Mouse (Mus musculus) retina, postnatal 1 day (tissue): Measurements from ENCODE around the gene Mxd4.

Experiments
- DNase-seq: peaks from one replicate; pipeline ENCODE4 v3.0.0-alpha.2; 2012

Gene Mxd4

DNA sequence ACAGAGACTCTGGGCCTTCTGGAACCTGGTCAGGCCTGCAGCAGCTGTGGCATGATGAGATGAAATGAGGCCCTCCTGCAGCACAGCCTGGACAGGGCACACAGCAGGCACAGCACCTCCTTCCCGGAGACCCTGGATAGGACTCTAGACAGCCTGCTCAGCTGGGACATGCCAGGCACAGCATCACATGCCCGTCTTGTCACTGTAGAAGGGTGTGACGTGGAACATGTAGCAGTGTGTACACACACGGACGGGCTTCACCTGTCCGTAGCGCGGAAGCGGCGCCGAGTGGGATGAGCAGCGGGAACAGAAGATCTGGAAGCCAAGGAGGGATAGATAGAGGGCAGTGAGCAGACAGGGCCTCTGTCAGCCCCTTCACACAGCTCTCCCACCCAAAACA, 8.3 kb upstream of the Mxd4 start:
- no peak for DNase-seq

DNA sequence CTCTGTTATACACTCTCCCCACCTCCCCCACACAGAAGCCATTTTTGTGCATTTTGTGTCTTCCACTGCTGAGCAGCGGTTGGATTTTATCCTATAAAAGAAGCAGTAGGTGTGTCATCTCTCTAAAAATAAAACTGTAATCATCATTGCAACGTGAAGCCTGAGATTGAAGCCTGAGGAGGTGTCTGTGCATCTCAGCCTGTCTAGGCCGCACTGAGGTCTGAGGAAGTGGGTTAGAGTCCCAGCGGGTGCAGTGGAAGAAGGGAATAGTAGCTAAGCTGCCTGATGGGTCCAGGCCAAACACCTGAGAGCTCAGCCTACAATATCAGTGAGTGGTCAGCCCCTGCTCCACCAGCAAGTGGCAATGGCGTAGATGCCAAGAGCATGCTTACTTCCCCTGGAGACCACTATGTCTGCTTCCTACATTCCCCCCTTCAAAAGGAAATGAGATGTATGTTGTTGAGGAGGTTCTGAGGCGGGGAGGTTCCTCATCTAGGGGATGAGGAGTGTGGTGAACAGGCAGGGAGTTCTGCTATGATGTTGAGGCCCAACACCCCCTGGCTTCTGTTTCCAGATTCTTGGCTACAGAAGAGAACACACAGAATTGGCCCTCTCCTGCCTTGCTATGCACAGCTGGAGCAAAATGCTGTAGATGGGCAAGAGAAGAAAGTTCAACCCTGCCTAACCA, 7.6 kb upstream of the Mxd4 start:
- DNase-seq: no peak

DNA sequence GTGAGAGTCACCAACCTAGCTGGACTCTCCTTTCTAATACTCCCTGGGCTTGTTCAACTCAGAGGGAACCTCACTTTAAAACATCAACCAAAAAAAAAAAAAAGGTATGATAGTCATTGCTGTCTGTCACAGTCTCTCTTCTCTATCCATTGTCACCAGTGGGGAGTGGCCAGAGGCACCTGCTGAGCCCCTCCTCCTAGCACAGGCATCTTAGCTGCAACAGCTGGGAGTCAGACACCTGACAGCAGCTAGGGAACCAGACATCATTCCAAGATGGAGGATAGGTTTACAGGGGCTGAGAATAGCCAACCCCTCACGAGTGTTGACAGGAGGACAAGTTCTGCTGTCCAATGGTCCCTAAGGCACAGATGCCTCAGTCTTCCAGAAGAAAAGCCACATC, 6.9 kb upstream of the Mxd4 start:
- DNase-seq: no peak

DNA sequence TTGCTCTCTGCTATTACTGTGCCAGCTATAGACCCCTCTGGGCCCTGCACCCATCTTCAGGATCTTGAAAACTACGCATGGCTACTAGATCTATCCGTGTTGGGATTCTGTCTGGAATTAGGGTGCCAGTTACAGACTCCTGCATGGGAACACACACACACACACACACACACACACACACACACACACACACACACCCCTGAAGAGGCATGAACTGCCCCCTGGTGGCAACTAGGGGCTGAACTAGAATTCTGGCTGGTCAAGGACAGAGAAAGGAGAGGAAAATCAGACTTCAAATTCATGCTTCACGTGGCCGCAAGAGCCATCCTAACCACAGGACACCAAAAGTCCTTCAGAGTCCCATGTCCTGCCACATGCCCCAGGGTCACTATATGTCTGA, 4.3 kb upstream of the Mxd4 start:
- DNase-seq: peak; percentile 46

DNA sequence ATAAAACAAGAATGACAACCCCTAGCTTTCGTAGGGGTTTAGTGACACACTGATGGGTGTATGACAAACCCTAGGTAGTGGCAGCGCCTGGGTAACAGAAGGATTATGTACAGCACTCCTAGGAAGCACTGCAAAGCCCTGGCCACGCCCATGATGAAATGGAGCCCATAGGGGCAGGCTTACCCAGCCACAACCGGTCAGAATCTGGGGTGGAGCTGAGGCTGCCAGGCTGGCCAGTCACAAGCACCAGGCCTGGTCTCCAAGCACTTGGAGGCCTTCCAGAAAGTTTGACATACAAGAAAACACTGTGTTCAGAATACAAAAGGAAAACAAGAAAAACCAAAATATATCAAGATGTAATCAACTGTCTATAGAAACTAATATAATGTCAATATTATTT, 3.5 kb upstream of the Mxd4 start:
- peak; percentile 20 for DNase-seq

DNA sequence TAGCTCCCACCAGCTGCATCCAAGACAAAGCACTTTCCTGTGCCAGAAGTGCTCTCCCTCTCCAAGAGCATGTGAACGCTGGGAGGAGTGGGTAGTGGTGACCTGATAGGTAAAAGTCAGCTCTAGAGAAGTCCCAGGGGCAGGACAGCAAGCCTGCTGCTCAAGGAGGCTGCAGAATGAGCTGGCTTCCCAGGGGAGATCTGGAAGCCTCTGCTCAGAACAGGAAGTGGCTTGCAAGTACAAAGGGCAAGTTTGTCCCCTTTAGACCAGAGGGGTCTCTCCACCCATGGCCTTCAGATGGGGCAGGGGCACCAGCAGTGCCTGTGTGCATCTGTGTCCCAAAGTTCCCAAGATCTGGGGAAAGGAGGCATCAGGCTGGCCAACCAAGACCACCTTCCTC, 2.0 kb upstream of the Mxd4 start:
- no peak for DNase-seq

DNA sequence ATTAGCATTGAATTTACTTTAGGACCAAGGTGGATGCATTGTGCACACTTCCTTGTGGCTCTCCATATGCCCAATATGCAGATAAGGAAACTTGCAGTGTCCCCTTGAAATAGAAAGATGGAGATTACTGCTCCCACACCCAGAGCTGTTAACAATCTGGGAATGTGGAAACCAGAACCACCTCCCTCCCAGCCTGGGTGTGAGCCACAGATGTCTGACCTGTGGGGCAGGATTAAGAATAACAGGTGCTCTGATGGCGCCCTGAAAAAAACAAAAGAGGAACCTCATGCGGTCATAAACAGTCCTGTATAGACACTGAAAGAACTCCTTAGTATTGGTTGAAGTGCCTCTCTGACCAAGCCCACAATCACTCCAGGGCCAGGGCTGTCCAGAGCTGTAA, 1.3 kb upstream of the Mxd4 start:
- DNase-seq: no peak

DNA sequence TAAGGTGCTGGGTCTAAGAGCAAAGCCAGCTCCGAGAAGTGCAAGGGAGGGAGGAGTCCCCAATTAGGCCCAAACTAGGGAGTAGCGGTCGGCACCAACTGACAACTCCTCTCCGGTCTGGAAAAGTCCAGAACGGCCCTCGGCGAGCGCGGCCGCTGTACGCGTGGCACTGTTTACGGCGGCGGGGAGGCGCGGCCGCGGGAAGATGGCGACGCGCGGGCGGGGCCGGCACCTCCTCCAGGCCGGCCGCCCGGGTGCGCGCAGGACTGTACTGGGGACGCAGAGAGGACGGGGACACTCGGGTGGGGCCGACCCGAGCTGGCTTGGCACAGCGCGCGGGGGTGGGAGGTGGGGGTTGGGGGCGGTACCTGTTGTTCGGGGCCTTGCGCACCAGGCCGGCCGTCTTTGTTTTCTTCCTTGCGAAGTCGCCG, 544 bp downstream of the Mxd4 start:
- peak; percentile 57 for DNase-seq

DNA sequence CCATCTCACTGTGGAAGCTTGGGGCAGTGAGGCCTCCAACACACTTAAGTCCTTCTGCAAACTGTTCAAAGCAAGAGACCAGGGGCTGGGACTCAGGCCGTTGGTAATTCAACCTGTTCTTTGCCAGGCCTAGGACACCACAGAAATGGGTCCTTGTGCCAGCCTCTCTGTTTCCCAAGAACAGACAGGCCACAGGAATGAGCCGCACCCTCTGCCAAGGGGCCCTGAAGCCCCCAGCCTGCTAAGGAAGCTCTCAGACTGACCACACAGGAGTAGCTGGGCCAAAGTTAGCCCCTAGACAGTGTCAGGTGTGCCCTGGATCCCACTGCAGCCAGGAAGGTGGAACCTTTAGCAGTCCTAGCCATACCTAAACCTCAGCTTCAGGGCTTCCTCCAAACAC, 1.1 kb downstream of the Mxd4 start:
- DNase-seq: no peak

DNA sequence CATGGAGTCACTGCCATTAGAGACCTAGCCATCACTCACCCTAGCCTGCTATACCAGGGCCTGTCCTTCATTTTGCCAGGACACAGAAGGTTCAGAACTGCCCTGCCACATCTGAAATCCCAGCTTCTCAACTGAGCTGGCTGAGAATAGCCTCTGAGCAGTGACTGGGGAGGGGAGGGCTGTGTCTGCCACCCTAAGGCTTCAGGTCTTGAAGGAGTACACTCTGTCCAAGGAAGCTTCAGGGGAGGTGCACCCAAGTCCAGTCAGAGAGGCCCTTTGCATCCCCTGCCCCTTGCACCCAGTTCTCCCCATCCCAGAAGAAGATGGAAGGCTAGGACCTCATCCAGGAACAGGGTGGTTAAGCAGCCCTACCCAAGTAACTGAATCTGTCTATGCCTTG, 1.7 kb downstream of the Mxd4 start:
- no peak for DNase-seq

DNA sequence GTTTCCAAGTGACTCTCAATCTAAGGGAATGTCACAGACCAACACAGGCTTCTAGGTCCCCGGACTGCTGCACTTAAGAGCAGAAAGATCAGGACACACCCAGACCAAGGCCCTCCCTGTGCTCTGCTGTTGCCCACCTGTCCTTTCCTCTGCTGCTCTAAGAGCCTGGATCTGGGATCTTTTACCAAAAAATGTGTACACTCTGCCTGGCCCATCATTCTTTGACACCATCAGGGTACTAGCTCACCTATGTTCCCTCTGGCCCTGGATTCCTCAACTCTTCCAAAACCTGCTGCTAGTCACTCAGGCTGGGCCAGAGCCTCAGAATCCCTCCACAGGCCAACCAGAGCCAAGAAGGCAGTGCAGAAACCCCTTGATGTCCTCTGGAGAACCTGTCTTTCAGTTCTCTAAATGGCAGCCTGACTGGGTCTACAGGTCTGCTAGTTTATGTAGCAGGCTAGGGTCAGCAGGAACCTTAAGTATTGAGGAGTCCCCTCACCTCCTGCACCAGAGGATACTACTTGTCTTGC, 2.4 kb downstream of the Mxd4 start:
- DNase-seq: no peak

DNA sequence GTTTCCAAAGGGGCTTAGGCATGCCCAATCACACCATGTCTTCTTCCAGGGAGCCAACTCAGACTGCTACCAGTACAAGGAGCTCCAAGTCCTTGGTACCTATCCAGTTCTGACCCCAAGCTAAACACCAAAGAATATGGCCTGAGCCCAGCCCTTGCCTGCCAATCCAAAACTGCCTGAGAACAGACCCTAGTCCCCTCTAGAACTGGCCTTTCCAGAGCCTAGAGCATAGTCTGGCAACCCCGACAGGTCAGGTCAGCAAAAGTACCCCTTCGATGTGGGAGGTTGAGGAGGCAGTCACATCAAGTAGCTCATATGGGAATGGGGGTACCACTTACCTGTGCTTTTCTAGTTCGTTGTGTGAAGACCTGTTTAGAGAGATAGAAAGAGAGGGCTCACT, 3.5 kb downstream of the Mxd4 start:
- no peak for DNase-seq

DNA sequence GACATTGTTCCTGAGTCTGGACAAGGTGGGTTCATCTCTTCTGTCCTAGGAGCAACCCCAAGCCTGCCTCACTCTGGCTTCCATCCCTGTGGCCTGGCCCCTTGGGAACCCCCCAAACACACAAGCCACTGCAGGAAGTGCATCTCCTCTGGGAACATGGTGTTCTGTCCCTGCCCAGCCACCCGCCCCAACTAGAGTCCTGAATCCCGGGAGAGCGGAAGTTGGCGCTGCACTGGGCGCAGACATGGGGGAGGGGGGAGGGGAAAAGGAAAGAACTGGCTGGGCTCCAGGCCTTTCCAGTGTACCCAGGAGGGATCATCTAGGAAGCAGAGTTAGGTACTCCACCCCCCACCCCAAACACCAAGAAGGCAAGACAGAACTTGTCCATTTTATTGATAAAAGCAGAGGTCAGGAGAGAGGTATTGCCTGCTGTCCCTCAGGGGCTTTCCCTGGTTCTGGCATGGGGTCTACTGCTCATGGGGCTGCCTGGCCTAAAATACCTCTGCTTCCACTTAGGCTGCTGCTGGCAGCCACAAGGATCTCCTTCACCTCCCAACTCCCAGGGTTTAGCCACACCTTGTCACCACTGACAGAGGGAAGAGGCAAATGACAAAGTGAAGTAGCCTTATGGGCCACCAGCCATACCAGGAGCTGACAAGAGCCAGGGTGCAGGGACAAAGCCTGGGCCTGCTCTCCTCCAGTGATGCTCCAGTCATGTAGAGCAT, 4.2 kb downstream of the Mxd4 start:
- no peak for DNase-seq

DNA sequence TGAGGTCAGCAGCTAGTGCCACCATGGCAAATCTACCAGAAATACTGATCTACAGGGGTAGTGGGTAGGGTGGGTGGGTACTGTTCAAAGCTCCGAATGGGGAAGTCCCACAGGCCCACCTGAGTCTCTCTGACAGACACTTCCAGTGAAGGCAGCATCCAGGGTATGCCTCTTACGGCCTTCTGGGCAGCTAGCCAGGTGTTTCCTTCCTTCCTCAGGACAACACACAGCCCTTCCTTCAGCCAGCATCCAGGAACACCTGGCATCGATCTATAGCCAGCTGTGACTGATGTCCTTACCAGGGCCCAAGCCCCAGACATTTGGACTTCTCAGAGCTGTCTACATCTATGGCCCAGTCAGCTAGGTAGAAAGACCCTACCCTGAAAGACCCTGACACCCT, 5.0 kb downstream of the Mxd4 start:
- no peak for DNase-seq

DNA sequence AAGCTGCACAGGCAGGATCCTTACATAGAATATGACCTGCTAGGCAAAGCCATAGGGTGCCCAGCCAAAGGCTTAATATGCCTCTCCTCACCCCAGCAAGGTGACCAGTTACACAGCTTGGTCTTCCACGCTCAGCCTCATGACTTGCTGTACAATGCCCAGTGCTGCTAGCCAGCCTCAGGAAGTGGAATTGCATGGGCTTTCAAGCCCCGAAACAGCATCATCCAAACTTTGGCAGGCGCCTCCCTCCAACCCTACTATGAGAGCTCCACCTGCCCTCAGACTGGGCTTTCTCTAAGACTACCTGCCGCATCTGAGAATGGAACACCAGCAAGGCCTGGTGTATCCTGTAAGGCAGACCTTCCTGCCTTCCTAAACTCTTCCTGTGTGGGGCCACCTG, 9.7 kb downstream of the Mxd4 start:
- DNase-seq: no peak

DNA sequence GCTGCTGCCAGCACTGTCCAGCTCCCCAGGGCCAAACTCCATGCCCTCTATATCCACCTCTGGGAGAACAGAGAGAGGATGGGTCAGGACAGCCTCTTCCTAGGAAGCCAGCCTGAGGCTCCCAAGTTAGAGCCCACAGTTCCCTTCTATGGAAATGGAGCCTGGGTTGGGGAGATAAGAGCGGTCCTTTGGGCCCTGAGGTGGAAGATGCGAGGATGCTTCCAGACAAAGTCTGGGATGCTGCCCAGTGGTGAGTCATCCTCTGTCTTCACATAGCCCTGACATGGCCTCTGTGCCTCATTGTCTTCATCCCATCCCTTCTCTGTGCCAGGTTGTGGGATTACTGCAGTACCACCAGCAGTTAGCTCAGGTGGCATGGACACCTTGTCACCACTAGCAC, 10.4 kb downstream of the Mxd4 start:
- no peak for DNase-seq

DNA sequence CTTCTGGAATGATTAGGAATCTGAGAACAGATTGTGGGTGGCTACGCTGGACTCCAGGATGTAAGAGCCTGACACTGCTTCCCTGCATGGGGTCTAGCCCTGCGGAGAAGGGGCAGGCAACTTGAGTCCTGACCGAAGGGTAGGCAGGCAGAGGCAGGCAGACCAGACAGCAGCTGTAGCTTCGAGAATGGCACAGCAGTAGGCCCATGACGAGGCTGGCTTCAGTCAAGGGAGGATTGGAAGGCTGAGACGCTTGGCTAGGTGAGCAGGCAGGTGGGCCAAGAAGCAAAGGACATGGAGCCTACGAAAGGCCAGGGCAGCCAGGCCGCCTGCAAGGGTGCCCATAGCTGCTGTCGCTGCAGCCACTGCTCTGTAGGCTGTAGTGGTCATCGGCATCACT, 10.8 kb downstream of the Mxd4 start:
- no peak for DNase-seq

DNA sequence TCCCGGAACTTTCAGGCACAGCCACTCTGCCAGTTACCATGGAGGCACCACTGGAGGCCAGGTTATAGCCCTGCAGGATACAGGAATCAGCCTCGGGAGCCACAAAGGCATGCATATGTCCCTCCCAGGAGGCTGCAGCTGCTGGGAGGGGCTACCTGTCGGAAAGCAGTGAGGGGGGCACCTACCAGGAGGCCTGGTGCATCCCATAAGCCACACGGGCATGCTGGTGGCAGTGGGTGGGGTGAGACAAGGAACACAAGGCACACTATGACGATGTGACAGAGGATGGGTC, 12.2 kb downstream of the Mxd4 start:
- DNase-seq: no peak

DNA sequence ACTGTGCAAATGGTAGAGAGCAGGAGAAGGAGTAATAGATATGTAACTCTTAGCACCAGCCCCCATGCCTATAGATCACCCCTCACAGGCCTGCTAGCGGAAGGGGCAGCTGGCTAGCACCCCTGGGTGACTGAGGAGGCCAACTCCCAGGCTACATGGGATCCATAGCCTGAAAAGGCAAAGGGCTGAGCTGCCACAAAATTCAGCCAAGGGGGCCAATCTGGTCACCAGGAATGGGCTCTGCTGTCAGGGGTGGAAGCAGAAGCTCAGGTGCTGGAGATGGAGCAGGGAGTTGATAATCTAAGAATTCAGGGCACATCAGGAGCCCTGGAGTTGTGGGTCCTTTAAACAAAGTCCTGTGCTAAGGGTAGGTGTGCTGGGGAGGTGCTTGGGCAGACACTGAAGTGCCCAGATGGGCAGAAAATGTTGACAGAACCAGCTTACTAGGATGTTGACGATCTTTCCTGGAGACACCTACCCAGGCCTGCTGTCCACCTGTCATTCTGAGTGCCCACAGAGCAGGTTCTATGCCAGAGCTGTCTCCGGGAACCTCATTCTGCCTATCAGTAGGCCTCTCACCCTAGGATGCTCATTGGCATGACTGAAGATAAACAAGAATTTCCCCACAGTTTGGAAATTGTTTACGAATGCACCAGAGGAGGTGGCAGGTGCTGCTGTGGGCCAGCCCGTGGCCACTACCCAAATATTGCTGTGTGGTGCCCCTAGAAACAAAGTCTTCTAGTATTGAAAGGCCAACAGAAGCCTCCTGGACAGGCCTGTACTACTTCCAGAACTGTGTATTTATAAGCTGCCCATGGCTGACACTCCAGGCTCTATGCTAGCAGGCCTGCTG, 12.7 kb downstream of the Mxd4 start:
- no peak for DNase-seq

DNA sequence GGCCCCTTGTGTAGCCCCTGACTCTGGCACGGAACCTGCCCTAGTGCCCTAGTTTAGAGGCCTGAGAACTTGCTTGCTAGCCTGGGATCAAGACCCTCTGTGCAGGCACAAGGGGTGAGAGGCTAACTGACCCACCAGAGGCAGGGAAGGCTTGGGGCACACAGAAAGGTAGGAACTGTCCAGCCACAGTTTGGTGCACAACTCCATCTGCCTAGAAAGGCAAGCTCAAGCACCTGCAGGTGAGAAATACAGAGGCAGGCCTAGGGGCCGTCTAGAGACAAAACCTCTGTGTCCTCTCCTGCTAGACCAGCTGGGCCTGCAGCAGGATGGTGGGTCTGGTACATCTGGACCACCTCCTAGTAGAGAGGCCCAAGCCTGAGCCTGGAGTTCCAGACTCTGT, 13.5 kb downstream of the Mxd4 start:
- DNase-seq: no peak

DNA sequence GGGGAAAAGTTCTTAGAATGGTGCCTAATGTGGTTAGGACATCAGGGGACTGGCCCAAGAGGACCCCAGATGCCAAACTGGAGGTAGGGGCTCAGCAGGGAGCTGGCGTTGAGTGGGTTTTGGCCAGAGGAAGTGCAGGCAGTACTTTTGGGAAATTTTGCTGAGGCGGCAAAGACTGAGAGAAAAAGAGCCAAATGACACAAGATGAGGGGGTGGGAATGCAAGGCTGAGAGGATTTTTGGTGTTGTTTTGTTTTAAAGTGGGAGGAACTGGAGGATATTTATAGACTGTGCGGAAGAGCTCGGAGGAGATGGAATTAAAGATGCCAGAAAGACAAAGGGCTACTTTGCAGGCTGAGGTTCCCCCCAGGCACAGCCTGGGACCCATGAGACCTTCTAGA, 16.8 kb downstream of the Mxd4 start:
- DNase-seq: no peak

DNA sequence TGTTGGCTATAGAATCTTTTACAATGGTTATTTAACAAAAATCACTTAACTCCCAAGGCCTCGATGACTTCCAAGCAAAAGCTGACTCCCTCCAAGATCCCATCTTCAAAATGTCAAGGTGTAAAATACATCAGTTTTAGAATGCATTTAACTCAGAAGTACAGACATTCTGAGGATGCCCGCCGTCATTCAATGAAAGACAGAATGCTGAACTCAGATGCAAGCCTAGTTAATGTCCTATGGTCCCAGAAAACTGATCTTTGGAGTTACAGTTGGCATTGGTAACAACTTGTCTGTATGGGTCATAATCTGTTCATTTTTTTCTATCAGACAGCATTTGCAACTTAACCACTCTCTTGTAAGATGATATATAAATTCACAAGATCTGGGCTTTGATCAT, 17.6 kb downstream of the Mxd4 start:
- DNase-seq: no peak

DNA sequence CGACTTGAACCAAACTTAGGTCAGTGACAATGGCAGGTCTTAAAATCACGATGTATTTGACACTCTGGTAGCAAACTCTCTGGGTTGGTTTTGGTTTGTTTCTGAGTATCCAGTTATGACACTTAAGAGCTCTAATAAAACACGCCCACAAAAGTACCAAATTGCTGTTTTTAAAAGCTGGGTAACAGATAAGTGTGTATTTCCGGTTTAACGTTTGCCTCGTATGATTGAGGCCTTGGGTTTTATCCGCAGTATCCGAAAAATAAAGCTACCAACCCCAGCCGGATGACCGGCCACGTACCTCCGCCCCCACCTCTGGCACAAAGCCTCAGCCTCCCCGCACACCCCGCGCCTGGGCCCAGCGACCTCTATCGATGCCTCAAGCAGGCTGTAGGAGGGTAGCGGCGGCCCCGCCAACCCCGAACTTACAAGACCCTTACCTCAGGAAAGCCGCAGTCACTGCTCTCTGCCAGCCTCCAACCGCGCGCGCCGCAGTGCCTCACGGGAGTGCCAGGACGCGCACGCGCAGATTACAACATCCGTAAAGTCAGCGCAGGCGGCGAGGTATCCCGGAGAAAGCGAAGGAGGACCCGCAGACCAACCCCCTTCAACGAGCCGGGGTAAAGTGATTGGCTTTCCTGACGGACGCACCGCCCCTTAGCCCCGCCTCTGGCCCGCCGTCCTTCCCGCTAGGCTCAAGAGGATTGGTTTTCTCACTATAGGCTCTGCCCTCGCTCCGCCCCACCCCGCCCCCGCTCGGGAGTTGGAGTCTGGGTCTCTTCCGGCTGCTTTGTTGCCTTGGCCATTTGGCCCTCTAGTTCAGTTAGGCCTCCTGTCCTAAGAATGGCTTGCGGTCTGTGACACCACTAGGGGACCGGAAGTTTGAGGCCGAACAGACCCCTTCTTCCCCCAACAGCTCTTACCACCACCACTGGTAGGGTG, 18.3 kb downstream of the Mxd4 start, which contains the start of the genes Poln and Haus3:
Poln (minus strand) TSS at position 499 of the 942 bp plus-strand sequence.
Haus3 (minus strand) TSS at position 578 of the 942 bp plus-strand sequence.
- peak; percentile 100 for DNase-seq
